Mouse (Mus musculus) embryonic facial prominence, embryonic 15.5 days (tissue): ENCODE measurements around the gene Gm5157. TPM values are rescaled to one million over a fixed set of nuclear protein-coding genes. Genes with fewer than 3 reads are reported as not detected.
"Not testable (repeated sequence)": the region's sequence is repeated elsewhere in the genome, so short reads cannot be mapped to it uniquely, and the experiment has no call there.

Experiments
- ATAC-seq: fragments of 200-750 bp; cut with Nextera tagmentation; 2 replicates; pipeline ENCODE4 v1.8.0; 2017; ENCODE audit warnings: low read depth, moderate TSS enrichment; ENCODE audit not compliant: insufficient number of reproducible peaks, low FRiP score, low TSS enrichment
- H3K27ac ChIP-seq: fragments of 300-500 bp; sonication (generic); replicated peaks from 2 replicates; pipeline ENCODE4 v1.5.1; 2015; ENCODE audit warnings: mild to moderate bottlenecking, inconsistent platforms
- H3K27me3 ChIP-seq: fragments of 300-500 bp; sonication (generic); 2 replicates; pipeline ENCODE4 v1.6.1; 2015; ENCODE audit warnings: inconsistent platforms
- H3K36me3 ChIP-seq: fragments of 300-500 bp; sonication (generic); 2 replicates; pipeline ENCODE4 v1.6.1; 2015; ENCODE audit warnings: mild to moderate bottlenecking, inconsistent platforms
- H3K4me1 ChIP-seq: fragments of 300-500 bp; sonication (generic); 2 replicates; pipeline ENCODE4 v1.6.1; 2015; ENCODE audit warnings: inconsistent platforms
- H3K4me2 ChIP-seq: fragments of 300-500 bp; sonication (generic); replicated peaks from 2 replicates; pipeline ENCODE4 v1.6.1; 2015; ENCODE audit warnings: mild to moderate bottlenecking, inconsistent platforms
- H3K4me3 ChIP-seq: fragments of 300-500 bp; sonication (generic); replicated peaks from 2 replicates; pipeline ENCODE4 v1.5.1; 2015; ENCODE audit warnings: mild to moderate bottlenecking, inconsistent platforms
- H3K9ac ChIP-seq: fragments of 300-500 bp; sonication (generic); 2 replicates; pipeline ENCODE4 v1.6.1; 2015; ENCODE audit warnings: inconsistent platforms
- H3K9me3 ChIP-seq: fragments of 300-500 bp; sonication (generic); replicated peaks from 2 replicates; pipeline ENCODE4 v1.6.1; 2016; ENCODE audit warnings: inconsistent platforms
- whole genome bisulfite sequencing: fragments of 180-500 bp; shearing (Covaris S2); methylation state at CpG from one replicate; pipeline ENCODE4 v1.1.7; 2015; 5-methylcytosine and 5-hydroxymethylcytosine counted together
- polyA plus RNA-seq: library from polyadenylated mRNA; unstranded; fragments of >200 nt; fragmentation: Nextera tagmentation; extraction: Ambion mirVana; gene quantifications from 2 replicates; pipeline ENCODE4 v1.2.1, GENCODE M21; 2015

Gm5157 gene
- not detected in 2 replicates for polyA plus RNA-seq

GRCm38 (mm10) chr7:21190323-21190722 lies at the start of gene Gm5157:
Gm5157 (minus strand) TSS chr7:21190423.
- WGBS: 20% methylated on average over 1 of the region's 2 CpGs
- H3K9me3 ChIP-seq, H3K9ac ChIP-seq, H3K36me3 ChIP-seq, H3K27ac ChIP-seq, ATAC-seq, H3K4me1 ChIP-seq, H3K4me3 ChIP-seq, H3K27me3 ChIP-seq, H3K4me2 ChIP-seq: not testable (repeated sequence)

GRCm38 (mm10) chr7:21161885-21162284 lies 28.3 kb downstream of the Gm5157 start, which contains the start of gene Vmn1r123:
Vmn1r123 (plus strand) TSS chr7:21162185.
- WGBS: 40% methylated on average over 1 of the region's 3 CpGs
- H3K9me3 ChIP-seq, H3K4me1 ChIP-seq, H3K4me2 ChIP-seq, H3K9ac ChIP-seq, H3K27me3 ChIP-seq, H3K27ac ChIP-seq, H3K4me3 ChIP-seq, ATAC-seq, H3K36me3 ChIP-seq: not testable (repeated sequence)

Other genes starting within 250 kb of the Gm5157 start
- not detected in 2 replicates for gene Vmn1r119, start 178.0 kb downstream of the Gm5157 start, polyA plus RNA-seq
- gene Vmn1r120, start 136.6 kb downstream of the Gm5157 start, polyA plus RNA-seq: not detected in 2 replicates
- not detected in 2 replicates for gene Vmn1r121, start 91.9 kb downstream of the Gm5157 start, polyA plus RNA-seq
- not detected in 2 replicates for gene Vmn1r122, start 56.3 kb downstream of the Gm5157 start, polyA plus RNA-seq
- gene Vmn1r123, start 28.2 kb downstream of the Gm5157 start, polyA plus RNA-seq: not detected in 2 replicates
- gene Vmn1r124, start 70.2 kb upstream of the Gm5157 start, polyA plus RNA-seq: not detected in 2 replicates
- gene Vmn1r125, start 81.8 kb upstream of the Gm5157 start, polyA plus RNA-seq: not detected in 2 replicates
- gene Vmn1r126, start 111.0 kb upstream of the Gm5157 start, polyA plus RNA-seq: not detected in 2 replicates
- not detected in 2 replicates for gene Vmn1r127, start 129.4 kb upstream of the Gm5157 start, polyA plus RNA-seq
- gene Vmn1r128, start 158.9 kb upstream of the Gm5157 start, polyA plus RNA-seq: not detected in 2 replicates
- not detected in 2 replicates for gene Vmn1r129, start 170.9 kb upstream of the Gm5157 start, polyA plus RNA-seq
- gene Gm6882, start 242.3 kb upstream of the Gm5157 start, polyA plus RNA-seq: not detected in 2 replicates